Mouse (Mus musculus) MEL-GATA-1-ER (cell line): ENCODE measurements around the gene Cnr1.

ENCODE experiments used
- DNase-seq: peaks from one replicate; pipeline ENCODE4 v3.0.0-alpha.2; 2012; ENCODE audit warnings: low read depth; ENCODE audit errors: extremely low read depth

The Cnr1 gene

DNA sequence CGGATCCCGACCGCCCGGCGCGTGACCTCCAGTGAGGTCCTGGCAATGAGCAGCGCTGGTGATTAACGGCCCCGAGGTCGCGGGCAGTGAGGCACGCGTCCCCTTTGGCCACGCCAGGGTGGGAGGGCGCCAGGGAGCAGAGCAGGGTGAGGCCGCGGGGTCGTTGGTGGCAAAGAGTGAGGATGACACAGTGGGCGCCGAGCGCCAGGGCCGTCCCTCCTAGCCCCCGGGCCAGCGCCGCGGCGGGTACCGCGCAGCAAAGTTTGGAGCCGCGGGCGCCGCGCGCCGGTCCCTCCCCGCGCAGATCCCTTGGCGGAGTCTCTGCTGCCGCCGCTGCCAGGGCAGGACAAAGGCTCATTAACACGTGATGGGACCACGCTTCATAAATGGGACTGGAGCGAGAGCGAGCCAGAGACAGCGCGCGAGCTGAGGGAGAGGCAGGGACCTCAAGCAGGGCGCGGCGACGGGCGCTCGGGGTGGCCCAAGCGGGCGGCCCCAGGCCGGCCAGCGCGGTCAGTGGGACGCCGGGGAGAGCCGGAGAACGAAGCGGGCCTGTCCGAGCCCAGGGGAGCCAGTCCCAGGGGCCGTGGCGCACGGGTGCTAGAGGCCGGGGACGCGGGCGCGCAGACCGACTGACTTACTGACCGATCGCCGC lies at the start of gene Cnr1:
Gene Cnr1, plus strand, starts transcription at position 360 of the 655 bp plus-strand sequence.
- DNase-seq, result no peak

DNA sequence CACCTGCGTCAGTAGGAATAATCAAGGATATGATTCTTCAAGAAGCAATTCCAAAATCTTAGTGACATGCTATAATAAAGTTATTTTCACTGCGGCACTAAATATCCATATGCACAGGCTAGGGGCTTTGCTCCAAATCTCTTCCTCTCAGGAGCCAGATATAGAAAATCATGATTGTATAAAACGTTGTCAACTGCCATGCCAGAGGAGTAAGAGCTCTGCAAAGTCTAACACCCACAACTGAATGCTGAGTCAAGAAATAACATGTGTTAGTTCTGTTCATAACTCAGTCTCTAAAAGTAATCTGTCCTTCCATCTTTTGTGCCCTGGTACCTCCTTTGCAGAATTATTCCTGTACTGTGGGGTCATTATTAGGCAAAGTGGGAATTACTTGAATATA lies 44.4 kb upstream of the Cnr1 start:
- DNase-seq, result no peak

DNA sequence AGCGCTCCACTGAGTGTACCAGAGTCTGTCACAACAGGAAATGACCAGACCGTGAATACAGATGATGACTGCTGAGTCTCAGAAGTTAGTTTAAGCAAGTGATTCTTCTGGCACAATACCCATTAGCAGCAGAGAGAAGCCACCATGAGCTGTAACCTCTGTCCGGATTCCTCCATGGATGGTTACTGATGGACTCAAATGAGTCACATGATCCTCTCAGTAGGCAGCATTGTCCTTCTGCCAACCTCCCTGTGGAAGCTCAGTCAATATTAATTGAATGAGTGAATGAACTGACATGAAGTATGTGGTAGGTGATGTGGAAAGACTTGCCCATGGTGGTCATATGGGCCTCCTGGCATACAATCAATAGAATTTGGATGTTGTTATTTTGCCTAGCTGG lies 38.4 kb upstream of the Cnr1 start:
- no peak for DNase-seq

DNA sequence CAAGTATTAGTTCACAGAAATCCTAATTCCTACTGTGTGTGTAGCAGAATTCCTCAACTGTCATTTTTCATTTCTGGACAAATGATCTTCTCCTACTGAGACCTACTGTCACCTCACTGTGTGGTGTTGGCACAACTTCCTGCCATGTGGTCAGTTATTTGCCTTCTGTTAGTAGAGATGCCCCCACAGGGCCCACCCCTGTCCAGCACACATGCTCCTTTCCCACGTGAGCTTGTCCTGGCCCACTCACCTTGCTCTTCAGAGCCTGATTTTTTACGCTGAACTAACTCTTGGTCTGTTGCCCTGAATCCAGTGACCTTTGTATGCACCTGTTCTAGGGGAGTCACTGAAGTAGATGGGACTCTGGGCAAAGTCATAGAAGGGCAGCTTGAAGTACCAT lies 34.4 kb upstream of the Cnr1 start:
- no peak for DNase-seq

DNA sequence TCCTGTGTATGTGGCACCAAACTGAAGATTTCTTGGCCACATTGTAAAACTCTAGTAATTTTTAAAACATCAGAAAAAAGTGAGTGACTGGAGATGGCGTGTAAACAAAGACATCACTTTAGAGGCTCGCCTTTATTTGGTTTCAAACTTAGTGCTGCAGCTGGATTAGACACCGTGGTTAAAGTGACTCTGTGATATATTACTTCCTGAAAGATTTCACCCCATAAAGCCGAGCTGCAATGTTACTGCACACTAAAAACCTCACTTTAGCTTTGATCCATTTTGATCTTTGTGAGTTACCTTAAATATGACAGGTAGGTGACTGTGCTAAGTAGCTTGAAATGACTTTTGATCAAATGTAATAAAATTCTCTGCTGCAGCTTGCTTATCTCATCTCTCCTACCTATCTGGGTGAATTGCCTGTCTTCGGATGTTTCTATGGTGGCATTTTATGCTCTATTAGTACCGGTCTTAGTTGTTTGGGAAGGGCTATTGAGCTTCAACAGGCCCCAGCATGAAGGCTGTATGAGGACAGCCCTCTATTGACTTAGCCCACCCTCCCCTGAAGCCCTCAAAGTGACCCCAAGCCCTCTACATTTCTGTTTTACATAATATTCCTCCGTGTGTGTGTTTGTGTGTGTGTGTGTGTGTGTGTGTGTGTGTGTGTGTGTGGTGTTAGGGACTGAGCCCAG lies 32.1 kb upstream of the Cnr1 start:
- DNase-seq, result no peak

DNA sequence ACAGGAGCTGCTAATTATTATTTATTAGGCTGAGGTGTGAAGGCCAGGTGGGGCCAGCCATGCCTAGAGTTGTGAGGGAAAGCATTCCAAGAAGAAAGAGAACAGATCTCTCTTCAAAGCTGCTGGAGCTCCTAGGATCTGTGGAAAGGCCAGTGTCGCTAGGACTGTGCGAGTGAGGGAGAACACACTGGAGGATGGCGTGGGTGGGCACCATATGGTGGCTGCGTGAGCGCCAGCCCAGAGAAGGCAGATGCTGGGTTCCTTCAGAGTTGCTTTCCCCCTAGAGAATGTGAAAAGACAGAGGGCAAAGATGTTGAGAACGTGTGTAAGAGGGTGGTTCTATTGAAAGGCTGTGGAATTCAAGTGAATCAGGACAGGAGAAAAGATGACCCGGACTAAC lies 30.6 kb upstream of the Cnr1 start:
- no peak for DNase-seq

DNA sequence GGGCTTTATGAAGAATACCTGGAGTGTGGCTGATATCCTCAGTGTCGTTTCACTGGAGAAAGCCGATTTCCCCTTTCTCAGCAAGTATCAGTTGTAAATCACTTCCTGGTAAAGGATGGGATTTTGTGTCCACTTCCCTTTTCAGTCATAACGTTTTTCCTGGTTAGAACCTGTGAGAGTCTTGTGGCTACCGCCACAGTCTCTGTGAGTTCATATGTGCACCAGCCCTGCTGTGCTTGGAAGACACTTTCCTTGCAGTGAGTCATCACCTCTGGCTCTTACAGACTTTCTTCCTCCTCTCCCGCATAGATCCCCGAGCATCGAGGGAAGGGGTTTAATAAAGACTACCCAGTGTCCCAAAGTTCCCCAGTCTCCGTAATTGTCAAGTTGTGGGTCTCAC lies 29.3 kb upstream of the Cnr1 start:
- no peak for DNase-seq

DNA sequence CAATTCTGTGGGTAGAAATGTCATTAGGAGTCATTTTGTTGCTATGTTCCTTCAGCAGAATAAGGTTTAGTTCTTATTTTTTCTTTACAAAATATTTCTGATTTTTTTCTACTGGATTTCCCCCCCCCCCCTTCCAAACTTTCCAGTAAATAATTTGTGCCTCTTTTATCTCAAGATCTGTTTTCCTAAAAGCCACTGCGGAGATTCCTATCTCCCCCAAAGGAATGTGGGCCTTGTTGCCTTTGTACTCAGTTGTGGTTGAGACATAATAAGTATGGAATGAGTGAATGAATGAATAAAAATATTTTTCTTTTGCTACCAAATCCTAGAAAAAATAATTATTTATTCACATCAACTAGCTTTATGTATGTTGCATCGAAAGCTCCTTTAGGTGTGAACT lies 28.9 kb upstream of the Cnr1 start:
- no peak for DNase-seq

DNA sequence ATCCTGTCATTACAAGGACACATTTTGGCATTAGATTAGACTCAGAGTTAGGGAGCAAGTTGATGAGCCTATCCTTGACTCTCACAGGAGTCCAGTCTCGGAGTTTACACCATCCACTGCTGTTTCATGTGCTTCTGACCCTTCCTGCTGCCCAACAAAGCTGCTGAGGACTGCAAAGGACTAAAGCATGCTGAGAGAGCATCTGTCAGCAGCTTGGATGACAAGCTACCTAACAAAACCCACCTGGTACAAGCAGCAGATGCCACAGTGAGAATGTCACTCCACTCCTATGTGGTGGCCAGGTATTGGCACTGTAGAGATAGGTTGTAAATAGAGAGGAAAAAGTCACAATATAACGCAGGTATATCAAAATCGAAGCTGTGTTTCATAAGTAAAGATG lies 22.7 kb upstream of the Cnr1 start:
- no peak for DNase-seq

DNA sequence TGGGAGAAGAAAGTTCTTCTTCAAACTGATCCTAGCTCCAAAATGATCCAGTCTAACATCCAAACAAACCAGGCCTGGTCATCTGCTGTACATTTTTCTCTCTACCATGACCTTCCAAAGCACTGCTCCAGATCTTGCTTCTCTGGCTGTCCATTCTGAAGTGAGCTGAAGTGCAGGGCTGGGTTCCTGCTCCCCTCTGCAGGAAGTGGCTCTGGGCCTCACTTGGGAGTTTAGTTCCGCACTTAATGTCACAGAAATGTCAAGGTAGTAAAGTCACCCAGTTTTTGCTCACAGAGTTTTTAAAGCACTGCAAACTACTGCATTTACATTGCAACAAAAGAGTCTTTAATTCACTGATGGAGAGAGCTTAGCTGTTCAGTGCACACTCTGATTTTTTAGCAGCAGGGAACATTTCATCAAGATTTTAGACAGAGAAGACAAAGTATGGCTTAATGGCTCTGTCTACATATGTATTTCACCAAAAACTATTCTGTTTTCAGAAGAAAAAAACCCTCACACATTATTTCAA lies 20.5 kb upstream of the Cnr1 start:
- DNase-seq, result no peak

DNA sequence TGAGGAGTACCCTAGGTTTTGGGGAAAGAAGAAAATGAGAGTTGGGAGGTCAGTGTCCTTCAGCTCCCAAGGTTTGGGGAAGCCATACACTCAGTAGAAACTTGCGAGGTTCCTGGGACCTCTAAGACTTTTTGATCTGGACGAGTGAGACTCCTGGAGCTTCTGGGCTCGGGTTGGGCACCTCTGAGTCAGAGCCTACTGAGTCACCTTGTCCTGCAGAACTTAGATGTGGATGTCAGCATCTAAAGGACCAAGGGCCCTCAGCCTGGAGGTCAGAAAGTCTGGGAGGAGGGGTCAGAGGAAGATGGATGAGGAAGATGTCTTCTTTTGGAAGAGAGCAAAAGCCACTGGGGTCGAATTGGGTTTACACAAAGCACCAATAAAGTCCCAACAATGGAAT lies 19.6 kb upstream of the Cnr1 start:
- DNase-seq, result no peak

DNA sequence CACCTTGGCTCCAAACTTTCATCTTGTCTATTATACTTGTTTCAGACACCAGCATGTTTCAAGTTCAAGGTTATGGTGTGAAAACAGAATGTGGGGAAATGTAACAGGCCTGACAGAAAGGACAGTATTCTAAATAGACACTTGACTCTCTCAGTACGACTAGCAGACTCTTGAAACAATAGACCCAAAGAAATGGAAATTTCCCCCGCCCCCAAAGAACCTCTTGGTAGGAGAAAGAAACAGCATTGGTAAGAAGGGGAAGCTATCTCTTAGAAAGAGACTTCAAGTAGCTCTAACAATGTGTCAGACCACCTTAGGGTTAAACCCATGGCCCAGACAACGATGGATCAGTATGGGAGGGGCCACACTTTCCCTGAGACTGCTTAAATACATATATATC lies 15.6 kb upstream of the Cnr1 start:
- no peak for DNase-seq

DNA sequence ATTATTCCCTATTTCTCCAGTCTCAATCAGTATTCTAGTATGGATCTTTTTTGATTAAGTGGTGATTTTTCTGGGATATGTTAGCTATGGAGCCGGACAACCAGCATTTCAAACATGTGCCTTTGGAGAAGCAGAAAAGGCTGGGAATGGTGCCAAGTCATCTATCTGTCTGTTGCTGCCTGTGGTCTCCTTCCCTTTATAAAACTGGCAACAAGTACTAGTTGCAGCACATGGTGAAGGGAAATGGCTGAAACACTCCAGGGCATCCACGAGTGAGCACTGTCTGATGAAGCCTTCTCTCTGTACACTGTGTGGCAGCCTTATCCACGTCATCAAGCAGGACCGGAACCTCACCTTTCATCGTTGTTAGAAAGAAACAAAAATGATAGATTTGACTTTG lies 8.7 kb upstream of the Cnr1 start:
- no peak for DNase-seq

DNA sequence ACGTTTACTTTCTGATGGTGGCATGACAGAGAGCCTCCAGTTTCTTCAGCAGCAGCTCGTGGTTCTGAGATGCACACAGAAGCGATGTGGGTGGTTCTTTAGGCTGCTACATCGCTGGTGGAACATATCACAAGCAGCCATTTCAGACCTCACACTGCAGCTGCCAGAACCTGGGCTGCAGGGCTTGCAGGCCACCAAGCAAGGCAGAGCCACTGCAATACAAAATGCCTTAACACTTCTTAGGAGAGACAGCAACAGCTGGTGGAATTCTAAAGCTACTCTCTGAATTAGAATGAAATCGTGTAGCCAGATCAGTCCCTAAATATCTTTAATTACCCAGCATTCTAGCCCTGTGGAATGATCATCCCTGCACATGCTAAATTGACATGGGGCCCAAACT lies 3.6 kb upstream of the Cnr1 start:
- DNase-seq, result no peak

DNA sequence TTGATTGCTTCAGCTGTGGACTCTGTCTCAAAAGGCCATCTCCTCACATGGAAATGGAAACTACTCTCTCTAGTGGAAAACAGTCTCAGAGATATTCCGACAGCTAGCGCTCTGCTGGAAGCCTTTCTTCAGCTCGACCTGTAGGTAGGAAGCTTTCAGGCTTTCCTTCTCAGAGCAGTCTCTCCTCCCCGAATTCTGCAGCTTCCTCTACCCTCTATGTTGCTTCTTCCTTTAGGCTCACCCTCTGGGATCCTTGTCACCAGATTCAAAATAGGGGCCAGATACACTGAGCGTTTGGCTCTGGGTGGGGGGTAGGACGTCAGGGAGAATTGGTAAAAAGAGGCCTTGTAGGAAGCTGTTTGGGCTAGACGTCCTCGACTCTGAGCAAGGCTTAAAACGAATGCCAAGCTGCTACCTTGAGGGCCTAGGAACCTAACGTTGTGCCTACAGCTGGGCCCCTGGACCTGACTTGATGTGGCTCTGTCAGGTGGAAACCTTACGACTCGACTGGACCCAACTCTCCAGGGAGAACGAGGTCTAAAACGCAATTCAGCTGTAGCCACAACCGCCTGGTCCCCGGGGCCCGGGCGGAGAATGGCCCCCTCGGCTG lies 1.1 kb upstream of the Cnr1 start:
- DNase-seq, result no peak

DNA sequence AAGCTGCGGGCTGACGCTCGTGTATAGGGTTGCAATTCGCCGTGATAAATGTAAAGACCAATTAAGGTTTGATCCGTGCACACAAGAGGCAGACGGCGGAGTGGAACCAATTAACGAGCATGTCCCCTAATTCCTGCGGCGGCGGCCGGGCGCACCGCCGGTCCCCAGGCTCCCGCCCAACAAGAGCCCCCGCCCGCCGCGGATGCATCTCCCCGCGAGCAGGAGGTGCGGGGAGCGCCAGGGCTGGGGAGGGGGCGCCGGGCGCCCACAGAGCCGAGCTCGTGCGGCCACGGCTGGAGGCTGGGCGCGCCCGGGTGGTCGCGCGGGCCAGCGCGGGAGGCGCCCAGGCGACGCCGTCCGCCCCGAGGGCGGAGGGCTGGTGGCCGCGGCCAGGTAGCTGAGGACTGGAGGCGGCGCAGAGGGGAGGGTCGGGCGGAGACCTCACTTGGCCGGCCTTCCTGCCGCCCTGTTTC lies 596 bp upstream of the Cnr1 start:
- DNase-seq, result no peak

DNA sequence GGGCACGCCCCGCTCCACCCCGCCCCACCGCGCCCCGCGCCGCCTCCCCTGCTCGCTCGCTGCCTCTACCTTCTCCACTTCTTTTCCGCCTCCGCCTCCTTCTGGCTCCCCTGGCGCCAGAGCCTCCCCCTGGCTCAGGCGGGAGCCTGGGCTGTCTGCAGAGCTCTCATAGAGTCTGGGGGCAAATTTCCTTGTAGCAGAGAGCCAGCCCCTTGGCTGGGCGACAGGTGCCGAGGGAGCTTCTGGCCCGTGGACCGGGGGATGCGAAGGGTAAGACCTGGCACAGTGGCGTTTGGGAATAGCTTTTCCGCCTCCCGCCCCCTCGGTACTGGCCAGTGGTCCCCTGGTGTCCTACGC lies 474 bp downstream of the Cnr1 start:
- no peak for DNase-seq

DNA sequence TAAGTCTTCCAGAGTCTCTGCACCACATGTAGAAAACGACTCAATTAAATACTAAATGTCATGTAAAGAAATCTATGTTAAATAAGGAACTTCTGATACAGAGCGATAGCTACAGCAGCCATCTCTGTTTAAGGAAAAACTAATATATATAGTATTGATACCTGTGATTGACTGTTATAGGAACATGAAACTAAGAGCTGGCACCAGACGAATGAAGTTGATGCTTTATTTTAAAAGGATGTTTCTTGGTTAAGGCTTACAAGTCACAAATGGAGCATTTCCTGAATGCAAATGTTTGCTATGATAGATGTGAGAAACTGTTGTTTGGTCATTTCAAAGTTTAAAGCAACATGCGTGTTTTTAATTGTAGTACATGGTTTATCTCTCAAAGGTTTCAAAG lies 1.1 kb downstream of the Cnr1 start:
- no peak for DNase-seq

DNA sequence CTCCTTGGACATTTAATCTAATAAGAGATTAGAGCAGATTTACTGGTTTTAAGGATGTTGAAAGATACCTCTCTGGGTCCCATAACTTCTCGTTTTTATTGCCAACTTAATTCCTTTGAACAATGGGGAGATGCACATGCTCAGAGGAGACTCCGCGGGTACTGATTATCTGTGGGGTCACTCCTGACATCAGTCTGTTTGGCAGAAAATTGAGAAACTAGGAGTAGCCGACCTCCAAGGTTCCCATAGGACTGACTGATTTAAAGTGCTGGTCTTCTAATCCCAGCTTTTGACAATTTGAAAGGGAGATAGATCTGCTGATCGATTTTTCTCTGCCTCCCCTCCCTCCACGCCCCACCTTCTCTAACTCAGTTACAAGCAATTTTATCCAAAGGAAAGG lies 1.6 kb downstream of the Cnr1 start:
- DNase-seq, result no peak

DNA sequence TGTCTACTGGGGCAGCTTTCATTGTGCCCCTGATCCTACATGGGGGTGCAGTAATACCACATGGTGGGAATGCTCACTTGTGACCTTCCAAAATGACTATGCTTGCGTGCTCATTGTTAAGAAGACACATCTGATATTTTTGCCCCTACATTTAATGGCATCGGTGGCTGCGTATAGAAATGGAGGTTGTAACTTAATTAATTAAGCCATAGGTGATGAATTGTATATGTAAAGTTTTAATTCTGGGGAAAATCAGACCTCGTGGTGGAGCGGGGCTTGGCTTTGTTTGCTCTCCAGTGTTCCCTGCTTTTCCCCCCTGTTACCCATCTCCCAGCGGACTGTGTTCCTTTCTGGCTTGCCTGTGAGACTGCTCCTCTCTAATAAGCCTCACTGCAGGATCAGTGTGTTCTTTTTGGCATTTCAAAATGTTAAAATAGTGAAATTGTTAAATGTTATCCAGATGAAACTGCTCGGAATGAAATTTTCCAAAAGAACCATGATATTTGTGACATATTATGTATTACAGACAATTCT lies 2.4 kb downstream of the Cnr1 start:
- DNase-seq, result no peak

DNA sequence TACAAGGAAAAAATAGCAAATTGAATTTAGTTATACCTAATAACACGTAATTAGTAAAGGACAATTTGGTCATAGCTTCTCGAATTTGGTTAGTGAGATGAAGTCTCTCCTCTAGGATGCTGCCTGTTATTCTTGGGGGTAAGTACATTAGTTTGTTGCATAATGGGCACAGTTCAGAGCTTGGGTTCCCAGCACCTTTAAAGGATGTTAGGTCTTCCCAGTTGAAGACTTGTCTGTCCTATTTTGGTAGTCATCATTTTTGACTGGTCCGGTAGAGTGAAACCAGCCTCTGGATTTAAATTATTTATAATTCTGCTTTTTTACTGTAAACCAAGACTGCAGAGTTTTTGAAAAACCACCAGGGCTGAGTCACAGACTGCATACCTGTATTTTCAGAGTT lies 3.3 kb downstream of the Cnr1 start:
- no peak for DNase-seq

DNA sequence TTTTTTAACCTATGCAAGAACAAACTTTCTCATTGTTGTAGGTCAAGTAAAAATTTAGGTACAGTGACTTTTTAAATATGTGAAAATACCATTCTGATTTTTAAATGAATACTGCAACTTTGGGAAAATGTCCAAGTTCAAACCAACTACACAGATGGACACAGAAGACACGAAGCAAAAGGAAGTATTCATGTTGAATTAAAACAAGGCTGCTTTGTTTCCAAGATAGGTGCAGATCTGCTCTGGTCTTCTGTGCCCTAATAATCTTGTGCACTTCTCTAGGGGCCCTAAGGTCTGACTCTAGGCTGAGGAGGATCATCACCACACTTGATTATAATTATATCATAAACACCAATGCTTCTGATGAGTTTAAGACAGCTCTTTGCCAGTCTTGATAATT lies 4.1 kb downstream of the Cnr1 start:
- no peak for DNase-seq

DNA sequence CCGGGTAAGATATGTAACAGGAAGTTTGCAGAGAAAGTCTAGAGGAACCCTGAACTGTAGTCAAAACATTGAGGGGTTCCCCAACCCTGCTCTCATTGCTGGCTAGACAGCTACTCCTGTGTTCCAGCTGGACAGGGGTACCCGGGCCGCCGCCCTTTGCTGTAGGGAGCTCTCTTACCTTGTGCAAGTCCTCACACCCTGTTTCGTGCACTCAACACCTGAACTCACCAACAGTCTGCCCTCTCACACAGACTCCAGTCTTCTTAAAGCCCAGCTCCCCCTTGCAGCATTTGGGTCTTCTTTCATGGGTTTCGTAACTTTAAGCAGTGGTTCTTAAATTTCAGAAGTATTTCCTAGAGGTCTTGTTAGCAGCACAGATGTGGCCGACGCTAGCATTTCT lies 7.0 kb downstream of the Cnr1 start:
- no peak for DNase-seq
